Mouse (Mus musculus): Measurements from ENCODE around the gene Ddx23. TPM values are rescaled to one million over a fixed set of nuclear protein-coding genes. Genes with fewer than 3 reads are reported as not detected.

The Ddx23 gene
- total and polyA plus RNA-seq, 2 experiments from 2014 or later = 12.9 to 25.1 TPM

DNA sequence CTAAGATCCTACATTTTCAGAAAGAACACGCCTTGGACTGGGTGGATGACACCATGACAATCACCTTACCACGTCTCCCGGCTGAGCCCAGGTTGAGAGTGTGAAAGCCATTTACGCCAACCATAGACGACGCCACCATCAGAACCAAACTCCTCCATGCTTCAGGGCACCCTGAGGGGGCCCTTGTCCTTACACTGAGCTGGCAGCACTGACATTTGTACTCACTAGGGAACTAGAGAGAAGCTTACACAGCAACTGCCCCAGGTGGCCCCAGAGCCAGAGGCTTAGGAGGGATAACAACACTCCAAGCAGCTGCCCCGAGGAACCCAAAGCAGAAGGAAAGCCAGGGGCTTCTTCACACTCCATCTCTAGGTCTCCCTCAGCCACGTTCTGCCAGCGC is 56.0 kb downstream of the Ddx23 start:
- H3K27me3 ChIP-seq (ENCODE audit: control insufficient read depth, insufficient read depth, low read length) = no peaks in the 10 kb centered on the region
- no peak for DNase-seq (ENCODE audit: low spot score)
- peaks cover 37% of the 10 kb centered on the region for H3K4me1 ChIP-seq (ENCODE audit: control insufficient read depth, insufficient read depth)
- WGBS = 24% methylated on average over 9 of the region's 9 CpGs
- peaks cover 14% of the 10 kb centered on the region for H3K36me3 ChIP-seq (replicated peaks; ENCODE audit: control insufficient read depth, insufficient read depth, low read length)
- peak overlapping the region; percentile 78 for H3K4me3 ChIP-seq (ENCODE audit: low read depth, low read length)
- no peak for TF ChIP-seq CTCF (IDR thresholded peaks at IDR 0.05; ENCODE audit: low read depth)
- TF ChIP-seq EP300 (IDR thresholded peaks at IDR 0.05; ENCODE audit: low read depth) = no peak
- peak overlapping the region; percentile 86 for H3K4me2 ChIP-seq (ENCODE audit: low read depth, low read length)
- peak overlapping the region; percentile 89 for H3K9ac ChIP-seq (replicated peaks; ENCODE audit: low read depth, low read length)
- peak overlapping the region; percentile 97 for H3K27ac ChIP-seq (ENCODE audit: low read depth)
- ATAC-seq (ENCODE audit: insufficient read depth, low read depth) = no peak
- H3K9me3 ChIP-seq (replicated peaks; ENCODE audit: control insufficient read depth, low read length) = no peaks in the 10 kb centered on the region

DNA sequence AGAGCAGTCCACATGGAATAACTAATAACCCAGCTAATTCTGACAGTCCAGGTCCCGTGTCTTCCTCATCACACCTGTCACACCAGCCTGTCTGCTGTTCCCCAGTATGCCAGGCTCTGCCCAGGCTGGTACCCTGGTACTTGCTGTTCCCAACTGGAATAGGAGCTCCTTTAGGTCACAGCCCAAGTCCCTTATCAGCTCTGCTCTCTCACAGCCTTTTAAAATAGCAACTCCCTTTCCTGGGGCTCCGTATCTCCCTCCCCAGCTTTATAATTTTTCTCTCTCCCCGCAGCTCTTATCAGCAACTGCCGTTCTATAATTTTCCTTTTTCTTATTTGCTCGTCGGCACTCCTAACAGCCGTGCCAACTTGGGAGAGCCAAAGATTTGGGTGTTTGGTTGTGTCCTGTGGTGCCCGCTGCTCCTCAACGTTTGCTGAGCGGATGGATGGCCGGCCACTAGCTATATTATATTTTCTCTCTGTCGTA is 56.6 kb downstream of the Ddx23 start:
- DNase-seq (ENCODE audit: low spot score) (peak; percentile 89), ATAC-seq (ENCODE audit: insufficient read depth, low read depth) (peak; percentile 10; the same call in 1 of the 2 replicates)
- Histone ChIP-seq H3K4me1 (ENCODE audit: control insufficient read depth, insufficient read depth) (peaks cover 41% of the 10 kb centered on the region), H3K4me3 (ENCODE audit: low read depth, low read length) (peak overlapping the region; percentile 78), H3K4me2 (ENCODE audit: low read depth, low read length) (peak overlapping the region; percentile 86), H3K27ac (ENCODE audit: low read depth) (peak overlapping the region; percentile 97), H3K9me3 (replicated peaks; ENCODE audit: control insufficient read depth, low read length) (no peaks in the 10 kb centered on the region), H3K36me3 (replicated peaks; ENCODE audit: control insufficient read depth, insufficient read depth, low read length) (peaks cover 14% of the 10 kb centered on the region), H3K9ac (replicated peaks; ENCODE audit: low read depth, low read length) (peak overlapping the region; percentile 89), H3K27me3 (ENCODE audit: control insufficient read depth, insufficient read depth, low read length) (no peaks in the 10 kb centered on the region)
- TF ChIP-seq EP300 (IDR thresholded peaks at IDR 0.05; ENCODE audit: low read depth) = peak; percentile 79
- TF ChIP-seq CTCF (IDR thresholded peaks at IDR 0.05; ENCODE audit: low read depth) = no peak
- 12% methylated on average over 12 of the region's 12 CpGs for WGBS

DNA sequence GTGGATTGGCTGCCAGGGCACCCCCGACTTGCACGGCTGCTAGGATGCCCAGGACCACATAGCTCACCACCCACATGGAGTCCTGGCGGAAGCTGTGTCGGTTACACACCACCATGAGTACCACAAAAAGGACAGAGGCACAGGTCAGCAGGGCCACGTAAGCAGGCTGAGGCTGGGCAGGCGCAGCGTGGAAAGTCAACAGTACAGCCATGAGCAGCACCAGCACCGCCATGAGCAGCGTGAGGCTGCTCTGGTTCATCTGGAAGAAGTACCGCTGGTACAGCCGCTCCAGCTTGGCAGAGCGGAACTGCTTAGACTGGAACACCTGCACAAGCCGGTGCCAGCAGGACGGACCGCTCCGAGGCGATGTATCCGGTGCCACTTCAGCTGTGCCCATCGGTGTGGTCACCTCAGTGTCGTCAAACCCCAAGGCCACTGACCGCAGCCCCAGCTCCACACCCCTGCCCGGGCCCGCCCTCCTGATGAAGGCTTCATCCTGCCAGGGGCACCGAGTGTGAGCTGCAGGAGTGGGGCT is 58.6 kb downstream of the Ddx23 start:
- Histone ChIP-seq H3K9ac (replicated peaks; ENCODE audit: low read depth, low read length) (peak overlapping the region; percentile 56; the same call in 1 of the 2 replicates), H3K36me3 (replicated peaks; ENCODE audit: control insufficient read depth, insufficient read depth, low read length) (peaks cover 31% of the 10 kb centered on the region), H3K27me3 (ENCODE audit: control insufficient read depth, insufficient read depth, low read length) (no peaks in the 10 kb centered on the region), H3K27ac (ENCODE audit: low read depth) (peak overlapping the region; percentile 97), H3K4me1 (ENCODE audit: control insufficient read depth, insufficient read depth) (peaks cover 51% of the 10 kb centered on the region), H3K9me3 (replicated peaks; ENCODE audit: control insufficient read depth, low read length) (no peaks in the 10 kb centered on the region), H3K4me3 (ENCODE audit: low read depth, low read length) (peak overlapping the region; percentile 46), H3K4me2 (ENCODE audit: low read depth, low read length) (peak overlapping the region; percentile 86)
- 68% methylated on average over 24 of the region's 24 CpGs for WGBS
- no peak for ATAC-seq (ENCODE audit: insufficient read depth, low read depth)
- DNase-seq (ENCODE audit: low spot score) = no peak
- TF ChIP-seq EP300 (IDR thresholded peaks at IDR 0.05; ENCODE audit: low read depth) (no peak), CTCF (IDR thresholded peaks at IDR 0.05; ENCODE audit: low read depth) (no peak)

DNA sequence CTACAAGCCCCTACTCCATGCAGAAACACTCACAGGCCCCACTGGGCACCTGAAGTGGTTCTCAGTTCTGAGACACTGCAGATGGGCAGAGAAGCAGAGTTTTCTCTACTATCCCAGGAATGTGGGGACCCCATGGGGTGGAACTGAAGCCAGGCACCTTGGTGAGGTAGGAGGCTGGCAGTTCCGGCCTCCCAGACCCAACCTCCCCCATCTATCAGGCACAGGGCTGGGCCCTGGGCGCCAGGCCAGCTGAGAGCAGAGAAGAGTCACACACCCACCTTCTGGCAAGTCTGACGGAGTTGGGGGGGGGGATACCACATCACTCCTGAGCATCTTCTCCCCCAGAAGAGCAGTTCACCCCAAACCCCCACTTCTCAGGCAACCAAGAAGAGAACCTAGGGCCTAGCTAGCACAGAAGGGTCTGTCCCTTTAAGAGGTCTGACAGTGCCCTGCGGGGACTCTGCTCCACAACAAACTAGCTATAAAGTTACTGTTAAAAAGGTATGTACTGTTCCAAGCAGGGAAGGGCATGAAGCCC is 59.7 kb downstream of the Ddx23 start:
- Histone ChIP-seq H3K27me3 (ENCODE audit: control insufficient read depth, insufficient read depth, low read length) (no peaks in the 10 kb centered on the region), H3K27ac (ENCODE audit: low read depth) (peak overlapping the region; percentile 97), H3K9me3 (replicated peaks; ENCODE audit: control insufficient read depth, low read length) (no peaks in the 10 kb centered on the region), H3K4me1 (ENCODE audit: control insufficient read depth, insufficient read depth) (peaks cover 51% of the 10 kb centered on the region), H3K4me2 (ENCODE audit: low read depth, low read length) (peak overlapping the region; percentile 86), H3K36me3 (replicated peaks; ENCODE audit: control insufficient read depth, insufficient read depth, low read length) (peaks cover 41% of the 10 kb centered on the region), H3K9ac (replicated peaks; ENCODE audit: low read depth, low read length) (peak overlapping the region; percentile 56), H3K4me3 (ENCODE audit: low read depth, low read length) (peak overlapping the region; percentile 46)
- 9% methylated on average over 4 of the region's 4 CpGs for WGBS
- TF ChIP-seq EP300 (IDR thresholded peaks at IDR 0.05; ENCODE audit: low read depth) = no peak
- TF ChIP-seq CTCF (IDR thresholded peaks at IDR 0.05; ENCODE audit: low read depth) = no peak
- ATAC-seq (ENCODE audit: insufficient read depth, low read depth) (no peak), DNase-seq (ENCODE audit: low spot score) (no peak)

DNA sequence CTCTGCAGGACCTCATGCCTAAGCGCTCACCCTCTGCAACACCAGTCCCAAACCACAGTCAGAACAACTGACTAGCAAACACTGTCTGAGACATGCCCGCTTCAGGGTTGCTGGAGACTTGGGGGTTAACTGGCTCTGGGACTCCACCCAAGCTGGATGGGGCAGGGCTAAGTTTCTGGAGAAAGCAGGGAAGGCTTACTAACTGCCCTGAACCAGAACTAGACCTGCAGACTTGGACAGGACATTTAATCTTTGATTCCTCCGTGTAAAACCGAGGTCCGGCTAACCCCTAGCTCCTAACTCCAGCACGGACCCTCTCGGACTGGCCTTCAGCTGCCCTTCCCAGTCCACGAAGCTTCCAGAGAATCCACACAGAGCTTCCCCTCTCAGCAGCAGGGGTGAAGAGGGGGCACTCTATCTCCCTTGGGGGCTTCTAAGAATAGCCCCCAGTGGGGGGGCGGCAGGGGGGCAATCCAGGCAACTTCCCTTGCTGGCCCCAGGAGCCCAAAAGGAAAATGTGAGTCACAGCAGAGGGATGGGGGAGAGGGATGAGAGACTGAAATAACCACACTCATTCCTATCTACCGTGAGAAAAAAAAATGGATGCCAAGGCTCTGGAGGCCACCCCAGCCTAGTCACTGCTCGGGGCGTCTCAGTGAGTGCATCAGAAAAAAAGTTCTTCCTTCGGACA is 60.4 kb downstream of the Ddx23 start:
- Histone ChIP-seq H3K4me3 (ENCODE audit: low read depth, low read length) (peak overlapping the region; percentile 46), H3K4me1 (ENCODE audit: control insufficient read depth, insufficient read depth) (peaks cover 48% of the 10 kb centered on the region), H3K4me2 (ENCODE audit: low read depth, low read length) (peak overlapping the region; percentile 86), H3K27ac (ENCODE audit: low read depth) (peak overlapping the region; percentile 97), H3K9ac (replicated peaks; ENCODE audit: low read depth, low read length) (peak overlapping the region; percentile 56), H3K36me3 (replicated peaks; ENCODE audit: control insufficient read depth, insufficient read depth, low read length) (peaks cover 48% of the 10 kb centered on the region), H3K9me3 (replicated peaks; ENCODE audit: control insufficient read depth, low read length) (no peaks in the 10 kb centered on the region), H3K27me3 (ENCODE audit: control insufficient read depth, insufficient read depth, low read length) (no peaks in the 10 kb centered on the region)
- DNase-seq (ENCODE audit: low spot score) (peak; percentile 91), ATAC-seq (ENCODE audit: insufficient read depth, low read depth) (peak; percentile 63)
- TF ChIP-seq EP300 (IDR thresholded peaks at IDR 0.05; ENCODE audit: low read depth) = peak; percentile 88
- no peak for TF ChIP-seq CTCF (IDR thresholded peaks at IDR 0.05; ENCODE audit: low read depth)
- WGBS = 9% methylated on average over 13 of the region's 13 CpGs

Data from heart, postnatal 0 days (tissue).